Mouse (Mus musculus): Measurements from ENCODE around the gene Tmem179b.
"Not testable (repeated sequence)": the region's sequence is repeated elsewhere in the genome, so short reads cannot be mapped to it uniquely, and the experiment has no call there.

Gene Tmem179b

DNA sequence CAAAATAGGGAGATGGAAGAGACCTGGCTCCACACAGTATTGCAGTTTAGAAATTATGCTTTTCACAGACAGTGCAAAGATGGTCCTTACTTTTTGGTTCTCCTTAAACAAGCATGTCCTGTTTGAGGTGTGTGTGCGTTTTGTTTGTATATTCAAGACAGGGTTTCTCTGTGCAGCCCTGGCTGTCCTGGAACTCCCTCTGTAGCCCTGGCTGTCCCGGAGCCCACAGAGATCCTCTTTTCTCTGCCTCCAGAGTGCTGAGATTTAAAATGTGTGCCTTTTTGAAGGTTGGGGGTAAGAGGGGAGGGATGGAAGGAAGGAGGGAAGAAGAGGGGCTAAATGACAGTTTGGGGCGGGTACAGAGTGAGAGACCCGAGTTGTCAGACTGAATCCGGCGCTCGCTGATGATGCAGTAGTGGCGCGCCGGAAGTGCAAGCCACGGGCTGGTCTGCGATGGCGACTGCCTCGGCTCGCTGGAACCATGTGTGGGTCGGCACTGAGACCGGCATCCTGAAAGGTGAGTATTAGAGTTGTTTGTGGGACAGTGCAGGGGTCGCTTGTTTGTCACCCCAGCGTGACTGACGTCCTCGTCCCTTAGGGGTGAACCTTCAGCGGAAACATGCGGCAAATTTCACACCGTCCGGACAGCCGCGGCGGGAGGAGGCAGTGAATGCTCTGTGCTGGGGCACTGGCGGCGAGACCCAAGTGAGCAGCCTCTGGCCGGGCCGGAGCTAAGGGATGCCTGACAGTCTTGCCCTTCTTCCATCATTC is 38.7 kb downstream of the Tmem179b start, which contains the start of gene Wdr74:
Gene Wdr74, plus strand, starts transcription at position 439 of the 771 bp plus-strand sequence.
- no peak for DNase-seq (ENCODE audit: extremely low spot score, low read depth, low spot score)

DNA sequence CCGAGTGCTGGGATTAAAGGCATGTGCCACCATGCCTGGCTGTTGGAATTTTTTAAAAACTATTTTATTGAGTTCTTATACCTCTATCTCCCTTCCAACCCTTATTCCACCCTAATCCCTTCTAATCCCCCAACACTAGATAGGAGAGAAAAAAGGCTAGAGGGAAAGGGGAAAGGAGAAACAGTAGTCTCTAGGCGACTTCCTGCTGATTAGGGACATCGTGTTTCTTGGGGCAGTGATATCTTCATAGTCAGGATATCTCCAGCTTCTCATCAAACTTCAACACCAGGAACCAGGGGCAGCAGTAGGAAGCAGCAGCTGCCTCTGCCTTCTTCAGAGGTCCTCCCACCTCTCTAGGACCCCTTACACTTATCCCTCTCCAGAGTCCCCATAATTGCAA is 39.9 kb downstream of the Tmem179b start:
- no peak for DNase-seq (ENCODE audit: extremely low spot score, low read depth, low spot score)

DNA sequence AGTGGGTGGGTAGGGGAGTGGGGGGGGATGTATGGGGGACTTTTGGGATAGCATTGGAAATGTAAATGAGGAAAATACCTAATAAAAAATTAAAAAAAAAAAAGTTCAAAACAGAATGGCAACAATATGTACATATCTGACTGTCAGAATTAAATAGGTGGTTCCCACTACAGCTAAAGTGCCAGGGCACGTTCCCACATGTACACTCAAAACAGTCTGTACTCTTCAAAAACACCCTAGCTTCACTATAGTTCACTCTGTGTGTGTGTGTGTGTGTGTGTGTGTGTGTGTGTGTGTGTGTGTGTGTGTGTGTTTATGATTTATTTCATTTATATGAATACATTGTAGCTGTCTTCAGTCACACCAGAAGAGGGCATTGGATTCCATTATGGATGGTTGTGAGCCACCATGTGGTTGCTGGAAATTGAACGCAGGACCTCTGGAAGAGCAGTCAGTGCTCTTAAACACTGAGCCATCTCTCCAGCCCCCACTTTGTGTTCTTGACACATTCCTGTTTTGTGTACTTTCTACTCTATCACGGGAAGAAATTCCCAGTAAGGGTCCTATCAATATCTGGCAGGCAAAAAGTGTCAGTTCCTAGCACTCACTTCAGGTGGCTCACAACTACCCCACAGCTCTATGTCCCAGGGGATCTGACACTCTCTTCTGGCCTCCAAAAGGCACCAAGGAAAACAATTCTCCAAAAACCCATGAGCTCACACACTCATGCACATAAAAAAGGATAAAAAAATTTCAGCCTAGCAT is 45.8 kb downstream of the Tmem179b start:
- not testable (repeated sequence) for DNase-seq (ENCODE audit: extremely low spot score, low read depth, low spot score)

DNA sequence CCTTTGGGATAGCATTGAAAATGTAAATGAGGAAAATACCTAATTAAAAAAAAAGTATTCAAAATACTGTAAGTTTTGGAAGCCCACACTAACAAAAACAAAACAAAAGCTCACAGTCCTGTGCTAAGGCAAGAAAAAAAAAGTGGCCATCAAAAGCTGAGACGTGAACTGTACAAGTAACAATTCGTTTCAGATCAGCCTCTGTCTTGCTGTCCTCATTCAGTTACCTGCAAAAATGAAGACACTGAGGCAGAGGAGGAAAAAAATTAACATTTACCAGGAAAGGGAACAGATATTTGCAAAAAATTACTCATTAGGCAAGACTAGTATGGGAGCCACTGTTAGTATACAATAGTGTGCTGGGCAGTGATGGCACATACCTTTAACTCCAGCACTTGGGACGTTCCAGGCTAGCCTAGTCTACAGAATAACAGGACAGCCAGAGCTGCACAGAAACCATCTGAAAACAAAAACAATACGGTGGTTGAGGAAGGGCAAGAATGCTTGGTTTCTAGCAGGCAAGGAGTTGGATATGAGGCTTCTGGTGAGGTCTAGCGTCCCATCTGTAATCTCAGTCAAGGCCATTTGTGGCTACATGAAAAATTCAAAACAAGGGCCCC is 46.7 kb downstream of the Tmem179b start:
- no peak for DNase-seq (ENCODE audit: extremely low spot score, low read depth, low spot score)

DNA sequence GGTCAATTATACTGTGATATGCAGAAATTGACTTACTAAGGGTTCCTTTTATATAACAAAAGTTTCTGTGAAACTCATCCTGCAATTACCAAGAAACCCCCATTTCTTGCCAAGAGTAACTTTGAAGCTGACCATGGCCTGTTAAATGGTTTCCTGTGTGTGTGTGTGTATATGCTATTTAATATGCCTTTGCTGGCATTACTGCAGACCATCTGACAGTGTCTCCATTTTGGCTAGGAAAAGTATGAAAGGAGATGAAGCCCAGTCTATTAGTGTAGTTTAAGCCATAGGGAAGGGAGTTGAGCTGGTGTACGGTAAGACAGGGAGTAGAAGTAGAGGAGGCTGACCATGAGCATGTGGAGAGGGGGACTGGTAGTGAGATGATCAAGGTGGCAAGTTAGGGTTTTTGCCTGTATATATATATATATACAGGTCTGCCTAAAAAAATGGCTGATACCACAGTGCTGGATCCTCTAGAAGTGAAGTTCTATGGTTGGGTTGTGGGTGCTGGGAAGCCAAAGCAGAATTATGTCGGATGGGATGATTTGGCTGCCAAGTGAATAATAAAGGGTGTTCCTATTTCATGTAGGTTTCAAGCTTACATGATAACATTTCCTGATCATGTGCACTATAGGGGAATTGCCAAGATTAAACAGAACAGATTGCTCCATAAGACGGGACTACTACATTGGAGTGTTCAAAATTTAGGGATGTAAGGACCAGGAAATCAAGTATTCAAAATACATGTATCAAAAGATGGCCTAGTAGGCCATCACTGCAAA is 47.5 kb downstream of the Tmem179b start:
- no peak for DNase-seq (ENCODE audit: extremely low spot score, low read depth, low spot score)

DNA sequence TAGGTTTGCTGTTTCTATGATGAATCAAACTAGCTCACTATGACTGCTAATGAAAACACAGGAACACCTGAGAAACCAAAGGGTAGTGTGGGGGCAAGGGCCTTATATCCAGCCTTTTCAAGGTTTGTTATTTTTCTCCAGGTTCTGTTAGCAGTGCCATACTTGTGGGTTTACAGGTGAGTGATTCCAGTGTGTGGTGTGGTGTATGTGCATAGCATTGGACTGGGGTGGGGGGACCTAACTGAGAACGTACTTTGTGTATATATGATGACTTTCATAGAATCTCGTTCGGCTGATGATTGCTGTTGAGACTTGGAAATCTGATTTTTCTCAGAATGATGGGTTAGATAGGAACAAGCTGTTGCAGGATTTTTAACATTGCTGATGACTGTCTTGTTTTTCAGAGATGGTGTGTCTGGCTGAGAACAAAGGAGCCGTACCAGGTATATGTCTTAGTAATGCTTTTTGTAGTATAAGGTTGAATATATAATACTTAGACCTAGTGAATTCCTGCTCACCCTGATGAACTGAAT is 49.1 kb downstream of the Tmem179b start:
- DNase-seq (ENCODE audit: extremely low spot score, low read depth, low spot score) = no peak

DNA sequence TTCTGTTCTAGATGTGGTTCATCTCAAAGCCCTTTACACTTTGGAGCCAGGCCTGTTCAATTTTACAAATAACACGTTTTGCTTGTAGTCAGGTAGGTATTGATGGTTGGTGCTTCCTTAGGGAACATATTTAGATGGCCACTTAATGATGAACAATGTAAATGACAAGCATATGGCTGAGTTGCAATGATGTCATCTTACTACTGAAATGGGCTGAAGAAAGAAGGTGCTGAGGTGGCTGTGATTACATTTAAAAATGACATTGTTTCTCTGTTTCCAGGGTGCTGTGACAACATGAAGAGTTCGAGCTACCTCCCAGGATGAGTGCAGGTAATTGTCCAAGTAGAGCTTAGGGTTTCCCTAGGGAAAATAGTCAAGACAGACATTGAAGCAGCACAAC is 49.9 kb downstream of the Tmem179b start:
- no peak for DNase-seq (ENCODE audit: extremely low spot score, low read depth, low spot score)

DNA sequence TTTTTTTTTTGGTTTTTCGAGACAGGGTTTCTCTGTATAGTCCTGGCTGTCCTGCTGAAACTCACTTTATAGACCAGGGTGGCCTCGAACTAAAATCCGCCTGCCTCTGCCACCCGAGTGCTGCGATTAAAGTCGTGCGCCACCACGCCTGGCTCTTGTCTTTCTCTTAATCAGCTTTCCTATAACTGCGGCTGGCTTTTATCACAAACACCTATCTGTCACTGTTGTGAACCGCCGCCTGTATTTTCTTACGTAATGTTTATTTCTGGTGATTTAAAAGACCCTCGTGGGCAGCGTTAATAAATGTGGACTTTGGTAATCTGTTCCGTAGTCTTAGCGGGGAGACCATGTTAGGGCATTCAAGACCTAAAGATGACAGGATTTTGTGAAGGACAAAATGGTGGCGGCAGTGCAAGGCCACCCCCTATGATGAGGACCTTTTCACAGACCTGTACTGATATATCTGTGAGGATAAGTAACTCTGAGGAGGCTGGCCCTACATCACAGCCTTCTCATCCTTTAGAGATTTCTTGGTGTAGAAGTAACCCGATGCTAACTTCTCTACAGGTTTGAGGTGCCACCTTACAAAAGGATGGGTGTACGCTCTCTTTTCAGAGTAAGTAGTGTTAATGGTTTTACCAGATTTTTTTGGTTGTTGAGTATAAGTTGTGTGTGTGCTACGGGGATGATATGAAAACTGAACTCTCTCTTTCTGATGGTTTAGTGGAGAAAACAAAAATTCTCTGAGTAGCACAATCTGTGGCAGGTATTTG is 50.5 kb downstream of the Tmem179b start:
- no peak for DNase-seq (ENCODE audit: extremely low spot score, low read depth, low spot score)

DNA sequence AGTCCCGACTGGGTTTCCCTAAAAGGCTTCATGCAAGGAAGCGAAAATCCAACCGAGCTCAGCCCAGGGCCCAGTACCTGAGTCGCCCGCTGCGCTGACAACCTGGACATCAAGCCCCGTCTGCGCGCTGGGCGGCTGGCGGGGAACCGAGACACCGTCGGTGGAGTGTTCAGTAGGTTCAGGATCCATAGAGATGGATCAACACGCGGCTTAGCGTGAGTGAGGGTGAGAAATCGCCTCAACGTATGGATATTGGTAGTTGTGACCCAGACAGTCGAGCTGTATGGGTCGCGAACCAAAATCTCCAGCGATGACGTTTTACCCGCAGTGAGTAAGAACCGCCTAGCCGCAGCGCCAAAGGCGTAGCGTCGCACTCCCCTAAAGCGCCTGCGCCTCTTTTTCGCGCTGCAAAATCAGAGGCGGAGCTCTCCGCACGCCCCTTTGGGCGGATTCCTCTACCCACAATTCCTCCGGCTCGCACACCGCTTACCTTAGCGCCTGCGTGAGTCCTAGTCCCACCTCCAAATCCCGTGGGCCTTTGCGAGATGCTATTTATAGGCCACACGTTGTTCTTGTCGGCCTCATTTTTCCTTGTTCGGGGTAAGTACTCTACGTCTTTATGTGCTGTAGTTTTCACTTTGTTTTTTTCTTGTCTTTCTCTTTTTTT is 51.2 kb downstream of the Tmem179b start, which contains the start of gene Slc3a2:
Gene Slc3a2, minus strand, starts transcription at position 463 of the 667 bp plus-strand sequence.
- DNase-seq (ENCODE audit: extremely low spot score, low read depth, low spot score) = peak; percentile 98

DNA sequence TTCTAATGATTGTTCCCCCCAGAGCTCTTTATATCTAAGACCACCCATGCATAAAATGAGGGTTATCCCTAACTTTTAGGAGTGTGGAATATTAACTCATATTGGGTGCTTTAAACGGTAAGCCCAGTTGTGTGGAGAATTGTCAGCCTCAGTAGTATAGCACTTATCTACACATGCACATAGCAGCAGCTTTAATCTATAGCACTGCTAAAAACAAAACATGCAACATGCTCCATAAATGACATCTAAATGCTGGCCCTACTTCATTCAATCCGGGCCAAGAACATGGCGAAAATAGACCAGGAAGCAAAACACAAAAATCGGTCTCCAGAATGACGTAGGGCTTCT is 51.7 kb downstream of the Tmem179b start:
- DNase-seq (ENCODE audit: extremely low spot score, low read depth, low spot score) = no peak

Data from hindlimb bud, embryonic 11.5 days (tissue).